Mouse (Mus musculus) spleen, adult 2 months (tissue): ENCODE results near the gene Hivep3.

ENCODE experiments used
- CTCF ChIP-seq: fragments of 200-500 bp; IDR thresholded peaks from 2 replicates; pipeline ENCODE4 v1.5.1; 2011; ENCODE audit warnings: mild to moderate bottlenecking, inconsistent platforms; ENCODE audit not compliant: insufficient read depth, insufficient read length, insufficient replicate concordance; ENCODE audit errors: extremely low read depth
- POLR2A ChIP-seq: fragments of 200-500 bp; IDR thresholded peaks from 2 replicates; pipeline ENCODE4 v1.6.1; 2011; ENCODE audit warnings: low read depth, low read length, inconsistent platforms

DNA sequence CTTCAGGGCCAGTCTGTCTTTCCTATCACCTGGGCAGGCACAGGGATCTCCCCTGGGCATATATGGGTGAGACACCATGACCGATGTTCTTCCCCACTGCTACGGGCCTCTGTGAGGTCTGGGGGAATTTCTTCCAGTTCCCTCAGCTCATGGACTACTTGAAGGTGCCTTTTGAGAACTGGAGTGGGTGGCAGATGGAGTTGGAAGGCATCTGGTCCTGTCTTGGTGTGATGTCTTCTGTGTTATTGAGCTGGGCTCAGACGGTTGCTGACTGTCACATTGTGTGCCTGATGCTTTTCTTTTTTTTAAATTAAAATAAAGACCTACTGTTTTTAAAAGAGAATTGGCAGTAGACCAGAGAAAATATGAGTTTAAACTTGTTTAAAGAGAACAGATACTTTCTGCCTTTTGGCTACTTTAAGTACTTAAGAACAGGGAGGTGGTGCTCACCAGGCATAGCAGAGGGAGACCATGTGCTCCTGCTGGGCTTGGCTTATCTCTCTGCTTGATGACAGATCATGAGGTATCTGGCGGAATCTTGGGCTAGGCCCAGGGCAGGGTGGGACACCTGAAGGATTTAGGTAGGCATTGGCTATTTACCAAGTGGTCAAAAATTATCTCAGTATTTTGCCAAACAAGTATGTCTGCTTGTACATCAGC, 26.1 kb downstream of the Hivep3 start:
- TF ChIP-seq POLR2A (no peak), CTCF (no peak)
